Mouse (Mus musculus) hematopoietic multipotent progenitor cell, adult 10-12 weeks (in vitro differentiated cells): ENCODE measurements around the gene Mettl7a1. TPM values are rescaled to one million over a fixed set of nuclear protein-coding genes. Genes with fewer than 3 reads are reported as not detected.

Experiments
- polyA plus RNA-seq: library from polyadenylated mRNA; stranded (reverse); fragments of >175 nt; gene quantifications from 2 replicates; pipeline ENCODE4 v1.2.3, GENCODE M21; 2012; ENCODE audit warnings: low replicate concordance

Gene Mettl7a1
- 31.8 and 54.7 TPM in 2 replicates for polyA plus RNA-seq

DNA sequence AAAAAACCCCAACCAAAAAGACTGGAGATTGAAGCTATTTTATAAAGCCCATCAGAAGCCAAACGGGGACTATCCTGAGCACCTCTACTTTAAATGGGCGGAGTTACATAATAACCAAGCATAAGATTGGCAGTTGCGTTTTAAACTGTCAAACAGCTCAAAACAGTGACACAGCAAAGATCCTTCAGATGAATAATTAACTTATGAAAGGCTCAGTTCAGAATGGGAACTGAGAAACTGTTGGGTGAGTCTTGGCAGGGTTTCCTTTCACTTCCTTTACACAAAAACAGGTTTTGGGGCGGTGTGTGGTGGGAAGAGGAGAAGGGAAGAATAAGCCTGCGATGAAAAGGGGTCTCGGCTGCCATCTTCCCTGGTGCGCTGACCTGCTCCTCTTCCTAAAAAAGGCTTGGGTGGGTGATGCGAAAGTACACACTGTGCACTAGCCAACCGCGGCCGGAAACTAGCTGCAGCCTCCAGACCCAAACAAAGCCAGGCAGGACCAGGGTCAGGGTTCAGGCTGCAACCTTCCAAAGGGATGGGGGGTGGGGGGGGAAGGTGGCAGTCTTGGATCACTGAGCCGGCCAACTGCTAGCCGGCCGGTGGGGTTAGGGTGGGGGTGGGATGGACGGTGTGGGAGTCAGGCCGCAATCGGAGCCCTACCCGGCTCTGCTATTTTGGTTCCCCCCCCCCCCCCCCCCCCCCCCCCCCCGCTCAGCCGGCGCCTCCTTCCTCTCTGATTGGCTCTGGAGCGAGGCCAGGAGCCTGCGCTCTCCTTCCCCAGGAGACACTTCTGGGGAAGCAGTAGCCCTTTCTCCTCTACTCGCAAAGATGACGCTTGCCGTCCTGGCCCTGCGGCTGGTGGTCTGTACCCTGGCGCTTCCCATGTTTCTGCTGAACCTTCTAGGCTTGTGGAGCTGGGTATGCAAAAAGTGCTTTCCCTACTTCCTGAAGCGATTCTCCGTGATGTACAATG is at the start of gene Mettl7a1:
TSS of gene Mettl7a1 (plus strand) at position 122 of the 973 bp plus-strand sequence.

DNA sequence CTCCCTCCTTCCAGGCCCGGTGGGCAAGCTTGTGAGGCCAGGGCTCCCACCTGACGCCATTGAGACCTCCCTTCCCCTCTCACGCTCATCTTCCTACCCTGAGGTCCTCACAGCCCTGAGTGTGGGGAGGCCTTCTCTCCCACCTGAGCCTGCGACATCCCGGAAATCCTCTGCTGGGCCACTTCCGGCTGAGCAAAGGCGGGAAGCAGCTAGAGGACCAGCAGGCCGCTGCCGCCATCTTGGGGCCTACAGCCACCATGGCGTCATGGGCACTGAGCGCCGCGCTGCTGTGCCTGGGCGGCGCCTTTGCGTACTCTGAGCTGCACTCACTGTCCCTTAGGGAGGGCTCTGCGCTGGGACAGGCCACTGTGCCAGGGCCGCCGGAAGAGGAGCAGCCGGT is 23.3 kb upstream of the Mettl7a1 start, which contains the start of gene Tmprss12:
TSS of gene Tmprss12 (plus strand) at position 212 of the 400 bp plus-strand sequence.

DNA sequence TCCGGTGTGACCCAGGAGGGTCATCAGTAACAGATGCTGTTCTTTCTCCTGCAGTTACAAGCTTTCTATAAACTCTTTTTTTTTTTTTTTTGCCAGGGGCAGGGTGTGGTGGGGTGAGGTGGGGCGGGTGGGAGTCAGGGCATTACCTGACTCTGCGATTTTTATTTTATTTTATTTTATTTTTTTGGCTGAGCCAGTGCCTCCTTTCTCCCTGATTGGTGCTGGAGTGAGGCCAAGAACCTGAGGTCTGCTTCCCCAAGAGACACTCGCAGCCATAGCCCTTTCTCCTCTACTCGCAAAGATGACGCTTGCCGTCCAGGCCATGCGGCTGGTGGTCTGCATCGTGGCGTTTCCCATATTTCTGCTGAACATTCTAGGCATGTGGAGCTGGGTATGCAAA is 30.7 kb downstream of the Mettl7a1 start, which contains the start of gene Mettl7a3:
TSS of gene Mettl7a3 (plus strand) at position 301 of the 400 bp plus-strand sequence.

DNA sequence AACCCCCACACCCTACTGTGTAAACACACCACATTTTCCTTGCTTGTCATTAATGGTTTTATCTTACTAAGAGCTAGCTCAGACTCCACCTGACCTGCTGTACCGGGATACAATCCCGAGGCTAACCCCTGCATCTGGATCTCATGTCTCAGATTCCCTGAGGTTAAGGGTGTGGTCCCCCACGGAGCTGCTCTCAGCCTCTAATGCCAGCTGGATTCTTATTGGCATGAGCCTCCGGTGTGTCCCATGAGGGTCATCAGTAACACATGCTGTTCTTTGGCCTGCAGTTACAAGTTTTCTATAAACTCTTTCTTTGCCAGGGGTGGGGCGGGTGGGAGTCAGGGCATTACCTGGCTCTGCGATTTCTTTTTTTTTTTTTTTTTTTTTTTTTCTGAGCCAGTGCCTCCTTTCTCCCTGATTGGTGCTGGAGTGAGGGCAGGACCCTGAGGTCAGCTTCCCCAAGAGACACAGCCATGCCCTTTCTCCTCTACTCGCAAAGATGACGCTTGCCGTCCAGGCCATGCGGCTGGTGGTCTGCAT is 48.8 kb downstream of the Mettl7a1 start, which contains the start of the genes Methig1 and Mettl7a2:
TSS of gene Methig1 (plus strand) at position 439 of the 540 bp plus-strand sequence.
TSS of gene Mettl7a2 (plus strand) at position 490 of the 540 bp plus-strand sequence.

DNA sequence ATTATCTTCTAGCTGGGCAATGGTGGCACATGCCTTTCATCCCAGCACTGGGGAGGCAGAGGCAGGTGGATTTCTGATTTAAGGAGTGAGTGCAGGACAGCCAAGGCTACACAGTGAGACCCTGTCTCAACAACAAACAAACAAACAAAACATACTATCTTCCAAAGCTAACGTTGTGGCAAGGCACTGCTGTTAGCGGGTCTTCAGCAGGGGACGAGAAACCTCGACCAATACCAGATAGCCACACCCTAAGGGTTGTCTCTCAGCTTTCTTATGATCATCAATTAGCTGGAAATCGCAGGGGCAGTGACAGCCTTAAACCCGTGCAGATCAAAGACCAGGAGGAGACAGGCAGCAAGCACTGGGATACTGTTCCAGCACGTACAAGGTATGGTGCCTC is 60.3 kb downstream of the Mettl7a1 start, which contains the start of gene Higd1c:
TSS of gene Higd1c (plus strand) at position 301 of the 400 bp plus-strand sequence.

Other genes with a start within 250 kb of the Mettl7a1 start
- 32.7 and 55.2 TPM in 2 replicates for gene Atf1, start 76.3 kb upstream of the Mettl7a1 start, polyA plus RNA-seq
- not detected in 2 replicates for gene Tmprss12, start 23.3 kb upstream of the Mettl7a1 start, polyA plus RNA-seq
- gene Mettl7a3, start 30.8 kb downstream of the Mettl7a1 start, polyA plus RNA-seq: not detected in 2 replicates
- not detected in 2 replicates for gene Methig1, start 49.0 kb downstream of the Mettl7a1 start, polyA plus RNA-seq
- not detected in 2 replicates for gene Mettl7a2, start 49.1 kb downstream of the Mettl7a1 start, polyA plus RNA-seq
- not detected in 2 replicates for gene Higd1c, start 60.4 kb downstream of the Mettl7a1 start, polyA plus RNA-seq
- gene Gm5475, start 118.0 kb downstream of the Mettl7a1 start, polyA plus RNA-seq: 0.05 TPM in 1 of 2 replicates, not detected in the other
- 2.2 and 3.5 TPM in 2 replicates for gene Slc11a2, start 120.9 kb downstream of the Mettl7a1 start, polyA plus RNA-seq
- gene Letmd1, start 164.9 kb downstream of the Mettl7a1 start, polyA plus RNA-seq: 13.1 and 38.6 TPM in 2 replicates
- gene Csrnp2, start 191.3 kb downstream of the Mettl7a1 start, polyA plus RNA-seq: 1.7 and 2.5 TPM in 2 replicates
- 3.1 and 3.6 TPM in 2 replicates for gene Tfcp2, start 247.9 kb downstream of the Mettl7a1 start, polyA plus RNA-seq